Mouse (Mus musculus): ENCODE results near the gene Sema6b. TPM values are rescaled to one million over a fixed set of nuclear protein-coding genes. Genes with fewer than 3 reads are reported as not detected.
A peak's percentile ranks its signal among the peaks of the same experiment; 100 is the strongest.

Sema6b gene
- polyA plus RNA-seq (2014; fragmentation: Nextera tagmentation; extraction: Ambion mirVana) = 0.86 and 1.3 TPM in 2 replicates

- Histone ChIP-seq H3K9ac (ENCODE audit: low read length) (peak within 1 kb of the TSS; percentile 37), H3K4me3 (ENCODE audit: low read depth, low read length) (peak within 1 kb of the TSS; percentile 53), H3K27me3 (replicated peaks; ENCODE audit: control insufficient read depth, insufficient read depth, low read length) (peaks cover 55% of the 10 kb centered on the region), H3K36me3 (ENCODE audit: control insufficient read depth, insufficient read depth, low read length) (no peaks in the 10 kb centered on the region), H3K4me2 (ENCODE audit: low read length) (peak within 1 kb of the TSS; percentile 98), H3K4me1 (replicated peaks; ENCODE audit: control insufficient read depth, insufficient read depth, low read length) (peaks cover 19% of the 10 kb centered on the region), H3K9me3 (ENCODE audit: control insufficient read depth, low read length) (no peaks in the 10 kb centered on the region), H3K27ac (ENCODE audit: low read depth) (no peak within 1 kb of the TSS)
- 1% methylated on average over 71 of the region's 79 CpGs for WGBS
- peak; percentile 28; the same call in 1 of the 2 replicates for ATAC-seq (replicated peaks; ENCODE audit: low FRiP score, low TSS enrichment, low read depth)
- peak; percentile 78 for DNase-seq (ENCODE audit: low spot score)
Measured at GRCm38 (mm10) chr17:56139858-56140595, at the start of gene Sema6b. Sema6b (minus strand) TSS chr17:56140343.

DNA sequence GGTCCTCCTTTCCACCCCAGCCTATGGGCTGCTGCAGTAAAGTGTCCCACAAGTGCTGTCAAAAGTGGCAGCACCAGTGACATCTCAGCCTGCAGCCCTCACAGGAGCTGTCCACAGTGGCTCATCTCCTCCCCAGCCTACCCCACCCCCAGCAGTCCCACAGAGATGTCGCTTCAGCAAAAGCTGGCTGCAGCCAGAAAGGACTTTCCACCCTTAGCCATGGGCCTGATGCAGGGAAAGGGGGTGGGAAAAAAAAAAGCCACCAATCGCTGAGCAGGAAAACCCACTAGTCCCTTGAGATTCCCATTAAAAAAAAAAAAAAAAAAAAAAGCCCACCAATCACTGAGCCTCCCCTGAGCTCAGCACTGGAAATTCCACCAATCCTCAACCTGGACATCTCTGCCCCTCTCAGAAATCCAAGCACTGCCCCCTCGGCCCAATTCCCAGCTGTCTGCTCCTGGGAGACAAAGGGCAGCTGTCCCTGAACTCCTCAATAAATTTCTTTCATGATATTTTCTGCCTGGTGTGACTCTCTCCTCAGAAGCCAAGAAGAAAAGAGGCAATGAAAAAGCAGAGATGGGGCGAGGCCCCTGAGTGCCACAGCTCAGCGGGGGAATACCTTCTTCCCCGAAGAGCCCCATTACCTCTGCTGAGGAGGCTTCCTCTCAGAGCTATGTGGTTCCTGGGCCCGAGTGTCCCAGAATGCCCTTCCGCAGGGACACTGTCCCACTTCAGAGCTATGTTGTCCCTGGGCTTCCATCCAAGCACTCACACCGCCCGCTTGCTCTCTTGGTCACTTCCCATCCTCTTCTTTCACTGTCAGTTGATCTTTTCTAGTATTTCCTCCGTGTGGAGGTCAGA, 45.4 kb upstream of the Sema6b start:
- peak overlapping the region; percentile 62 for H3K27ac ChIP-seq (ENCODE audit: low read depth)
- H3K27me3 ChIP-seq (replicated peaks; ENCODE audit: control insufficient read depth, insufficient read depth, low read length) = no peaks in the 10 kb centered on the region
- H3K9ac ChIP-seq (ENCODE audit: low read length) = no peak overlapping the region
- H3K9me3 ChIP-seq (ENCODE audit: control insufficient read depth, low read length) = no peaks in the 10 kb centered on the region
- peak overlapping the region; percentile 88; the same call in 1 of the 2 replicates for H3K4me2 ChIP-seq (ENCODE audit: low read length)
- 37% methylated on average over 11 of the region's 11 CpGs for WGBS
- peaks cover 56% of the 10 kb centered on the region for H3K36me3 ChIP-seq (ENCODE audit: control insufficient read depth, insufficient read depth, low read length)
- no peak overlapping the region for H3K4me3 ChIP-seq (ENCODE audit: low read depth, low read length)
- ATAC-seq (replicated peaks; ENCODE audit: low FRiP score, low TSS enrichment, low read depth) = peak; percentile 20
- H3K4me1 ChIP-seq (replicated peaks; ENCODE audit: control insufficient read depth, insufficient read depth, low read length) = peaks cover 24% of the 10 kb centered on the region
- DNase-seq (ENCODE audit: low spot score) = no peak

- H3K9me3 ChIP-seq (ENCODE audit: control insufficient read depth, low read length) = no peaks in the 10 kb centered on the region
- H3K27me3 ChIP-seq (replicated peaks; ENCODE audit: control insufficient read depth, insufficient read depth, low read length) = no peaks in the 10 kb centered on the region
- peak within 1 kb of the TSS; percentile 48 for H3K27ac ChIP-seq (ENCODE audit: low read depth)
- peak; percentile 91 for ATAC-seq (replicated peaks; ENCODE audit: low FRiP score, low TSS enrichment, low read depth)
- peak within 1 kb of the TSS; percentile 84 for H3K9ac ChIP-seq (ENCODE audit: low read length)
- peak within 1 kb of the TSS; percentile 88 for H3K4me2 ChIP-seq (ENCODE audit: low read length)
- H3K4me3 ChIP-seq (ENCODE audit: low read depth, low read length) = peak within 1 kb of the TSS; percentile 93
- H3K36me3 ChIP-seq (ENCODE audit: control insufficient read depth, insufficient read depth, low read length) = peaks cover 56% of the 10 kb centered on the region
- peak; percentile 94 for DNase-seq (ENCODE audit: low spot score)
- 0% methylated on average over 47 of the region's 47 CpGs for whole genome bisulfite sequencing
- H3K4me1 ChIP-seq (replicated peaks; ENCODE audit: control insufficient read depth, insufficient read depth, low read length) = peaks cover 24% of the 10 kb centered on the region
Measured at GRCm38 (mm10) chr17:56183658-56184103, 43.5 kb upstream of the Sema6b start, which contains the start of gene Mydgf. Mydgf (minus strand) TSS chr17:56183920.

DNA sequence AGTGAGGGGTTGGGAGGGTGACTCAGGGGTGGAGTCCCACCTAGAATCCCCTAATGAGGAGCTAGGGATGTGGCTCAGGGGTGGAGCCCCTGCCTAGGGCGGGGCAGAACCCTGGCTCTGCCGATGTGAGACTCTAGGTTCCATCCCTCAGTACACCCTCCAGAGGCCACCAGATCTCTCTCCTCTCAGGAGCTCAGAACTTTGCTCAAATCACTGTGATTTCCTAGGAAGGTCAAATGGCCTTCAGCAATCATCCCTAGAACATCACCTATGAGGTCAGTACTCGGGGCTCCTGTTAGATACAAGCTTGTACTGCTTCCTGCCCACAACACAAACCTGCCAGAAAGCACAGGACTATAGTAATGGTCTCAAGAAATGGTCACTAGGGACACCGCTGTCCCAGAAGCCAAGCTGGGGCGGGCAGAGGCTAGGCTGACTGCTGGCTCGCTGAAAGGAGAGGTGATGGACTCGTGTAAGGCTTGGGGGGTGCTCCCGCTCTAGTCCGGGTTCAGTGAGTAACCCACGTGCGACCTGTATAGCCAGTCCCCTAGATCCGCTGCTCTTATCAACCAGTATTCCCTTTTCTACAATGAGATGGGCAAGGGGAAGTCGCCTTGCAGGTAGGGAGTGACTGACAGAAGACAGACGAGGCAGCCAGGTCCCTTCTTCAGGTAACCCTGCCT, 43.0 kb upstream of the Sema6b start:
- Histone ChIP-seq H3K9ac (ENCODE audit: low read length) (peak overlapping the region; percentile 84), H3K9me3 (ENCODE audit: control insufficient read depth, low read length) (no peaks in the 10 kb centered on the region), H3K4me2 (ENCODE audit: low read length) (peak overlapping the region; percentile 88), H3K4me3 (ENCODE audit: low read depth, low read length) (peak overlapping the region; percentile 93), H3K4me1 (replicated peaks; ENCODE audit: control insufficient read depth, insufficient read depth, low read length) (peaks cover 24% of the 10 kb centered on the region), H3K36me3 (ENCODE audit: control insufficient read depth, insufficient read depth, low read length) (peaks cover 53% of the 10 kb centered on the region), H3K27me3 (replicated peaks; ENCODE audit: control insufficient read depth, insufficient read depth, low read length) (no peaks in the 10 kb centered on the region), H3K27ac (ENCODE audit: low read depth) (peak overlapping the region; percentile 48)
- DNase-seq (ENCODE audit: low spot score) = no peak
- ATAC-seq (replicated peaks; ENCODE audit: low FRiP score, low TSS enrichment, low read depth) = peak; percentile 19
- WGBS = 2% methylated on average over 14 of the region's 14 CpGs

DNA sequence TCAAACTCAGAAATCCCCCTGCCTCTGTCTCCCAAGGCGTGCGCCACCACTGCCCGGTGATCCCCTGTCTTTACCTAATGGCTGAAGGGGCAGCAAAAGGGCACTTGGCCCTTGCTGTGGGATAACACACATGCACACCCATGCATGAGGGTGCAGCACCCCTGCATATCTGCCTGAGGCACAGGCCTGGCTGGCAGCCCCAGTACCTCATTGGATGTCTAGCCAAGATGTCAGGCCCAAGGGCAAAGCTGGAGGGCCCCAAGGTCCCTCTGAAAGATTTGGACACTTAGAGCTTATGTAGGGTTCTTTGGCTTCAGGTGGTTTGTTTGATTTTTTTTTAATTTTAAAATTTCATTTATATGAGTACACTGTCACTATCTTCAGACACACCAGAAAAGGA, 35.3 kb upstream of the Sema6b start:
- 95% methylated on average over 3 of the region's 3 CpGs for WGBS
- DNase-seq (ENCODE audit: low spot score) (no peak), ATAC-seq (replicated peaks; ENCODE audit: low FRiP score, low TSS enrichment, low read depth) (no peak)
- H3K27ac ChIP-seq (ENCODE audit: low read depth) = no peak overlapping the region
- H3K4me3 ChIP-seq (ENCODE audit: low read depth, low read length) = no peak overlapping the region
- H3K36me3 ChIP-seq (ENCODE audit: control insufficient read depth, insufficient read depth, low read length) = peaks cover 53% of the 10 kb centered on the region
- H3K4me2 ChIP-seq (ENCODE audit: low read length) = no peak overlapping the region
- H3K4me1 ChIP-seq (replicated peaks; ENCODE audit: control insufficient read depth, insufficient read depth, low read length) = no peaks in the 10 kb centered on the region
- H3K9me3 ChIP-seq (ENCODE audit: control insufficient read depth, low read length) = no peaks in the 10 kb centered on the region
- no peaks in the 10 kb centered on the region for H3K27me3 ChIP-seq (replicated peaks; ENCODE audit: control insufficient read depth, insufficient read depth, low read length)
- H3K9ac ChIP-seq (ENCODE audit: low read length) = no peak overlapping the region

GRCm38 (mm10) chr17:56173401-56174046, 33.4 kb upstream of the Sema6b start:
- Histone ChIP-seq H3K4me3 (ENCODE audit: low read depth, low read length) (no peak overlapping the region), H3K27me3 (replicated peaks; ENCODE audit: control insufficient read depth, insufficient read depth, low read length) (no peaks in the 10 kb centered on the region), H3K9me3 (ENCODE audit: control insufficient read depth, low read length) (no peaks in the 10 kb centered on the region), H3K4me1 (replicated peaks; ENCODE audit: control insufficient read depth, insufficient read depth, low read length) (no peaks in the 10 kb centered on the region; the same call in 1 of the 2 replicates), H3K9ac (ENCODE audit: low read length) (no peak overlapping the region), H3K36me3 (ENCODE audit: control insufficient read depth, insufficient read depth, low read length) (peaks cover 35% of the 10 kb centered on the region), H3K4me2 (ENCODE audit: low read length) (no peak overlapping the region), H3K27ac (ENCODE audit: low read depth) (no peak overlapping the region)
- no peak for ATAC-seq (replicated peaks; ENCODE audit: low FRiP score, low TSS enrichment, low read depth)
- no peak for DNase-seq (ENCODE audit: low spot score)
- 51% methylated on average over 10 of the region's 10 CpGs for WGBS

- WGBS = 88% methylated on average over 17 of the region's 17 CpGs
- Histone ChIP-seq H3K27ac (ENCODE audit: low read depth) (no peak overlapping the region), H3K27me3 (replicated peaks; ENCODE audit: control insufficient read depth, insufficient read depth, low read length) (no peaks in the 10 kb centered on the region), H3K36me3 (ENCODE audit: control insufficient read depth, insufficient read depth, low read length) (peaks cover 20% of the 10 kb centered on the region), H3K4me3 (ENCODE audit: low read depth, low read length) (no peak overlapping the region), H3K9me3 (ENCODE audit: control insufficient read depth, low read length) (no peaks in the 10 kb centered on the region), H3K9ac (ENCODE audit: low read length) (no peak overlapping the region), H3K4me2 (ENCODE audit: low read length) (no peak overlapping the region), H3K4me1 (replicated peaks; ENCODE audit: control insufficient read depth, insufficient read depth, low read length) (no peaks in the 10 kb centered on the region; the same call in 1 of the 2 replicates)
- no peak for ATAC-seq (replicated peaks; ENCODE audit: low FRiP score, low TSS enrichment, low read depth)
- no peak for DNase-seq (ENCODE audit: low spot score)
Measured at GRCm38 (mm10) chr17:56171881-56172280, 31.7 kb upstream of the Sema6b start.

DNA sequence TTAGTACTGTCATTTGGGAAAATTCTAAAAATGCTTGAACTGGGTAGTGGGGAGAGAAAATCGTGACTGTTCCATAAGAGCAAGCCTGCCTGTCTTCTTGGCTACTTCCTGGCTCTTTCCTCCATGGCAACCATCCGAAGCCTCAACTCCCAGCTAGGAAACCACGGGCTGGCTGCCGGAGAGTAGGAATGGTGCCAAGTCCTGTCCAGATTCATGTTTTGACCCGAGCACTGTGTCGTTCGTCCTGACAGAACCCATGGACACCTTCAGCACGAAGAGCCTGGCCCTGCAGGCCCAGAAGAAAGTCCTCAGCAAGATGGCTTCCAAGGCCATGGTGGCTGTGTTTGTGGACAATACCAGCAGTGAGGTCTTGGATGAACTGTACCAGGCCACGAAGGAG, 31.3 kb upstream of the Sema6b start:
- Histone ChIP-seq H3K9me3 (ENCODE audit: control insufficient read depth, low read length) (no peaks in the 10 kb centered on the region), H3K27ac (ENCODE audit: low read depth) (no peak overlapping the region)

More for the DNA sequence above, 31.3 kb upstream of the Sema6b start:
- WGBS = 76% methylated on average over 9 of the region's 9 CpGs
- no peak overlapping the region for H3K4me3 ChIP-seq (ENCODE audit: low read depth, low read length)
- no peaks in the 10 kb centered on the region; the same call in 1 of the 2 replicates for H3K4me1 ChIP-seq (replicated peaks; ENCODE audit: control insufficient read depth, insufficient read depth, low read length)
- no peaks in the 10 kb centered on the region for H3K27me3 ChIP-seq (replicated peaks; ENCODE audit: control insufficient read depth, insufficient read depth, low read length)
- no peak for ATAC-seq (replicated peaks; ENCODE audit: low FRiP score, low TSS enrichment, low read depth)
- H3K4me2 ChIP-seq (ENCODE audit: low read length) = no peak overlapping the region
- H3K36me3 ChIP-seq (ENCODE audit: control insufficient read depth, insufficient read depth, low read length) = peaks cover 16% of the 10 kb centered on the region
- H3K9ac ChIP-seq (ENCODE audit: low read length) = no peak overlapping the region
- DNase-seq (ENCODE audit: low spot score) = no peak
